Mouse (Mus musculus) 3T3-L1 (cell line): Measurements from ENCODE around the gene Milr1.
"Not testable (repeated sequence)": the region's sequence is repeated elsewhere in the genome, so short reads cannot be mapped to it uniquely, and the experiment has no call there.

ENCODE experiments used
- DNase-seq: peaks from one replicate; pipeline ENCODE4 v3.0.0-alpha.2; 2015; ENCODE audit warnings: low read depth, low spot score

Milr1 gene

GRCm38 (mm10) chr11:106730714-106731113, 20.3 kb upstream of the Milr1 start:
- DNase-seq: no peak

- DNase-seq: no peak
Measured at GRCm38 (mm10) chr11:106736614-106737013, 14.4 kb upstream of the Milr1 start.

- no peak for DNase-seq
Measured at GRCm38 (mm10) chr11:106737178-106737621, 13.8 kb upstream of the Milr1 start.

GRCm38 (mm10) chr11:106739116-106739515, 11.9 kb upstream of the Milr1 start:
- no peak for DNase-seq

GRCm38 (mm10) chr11:106740724-106741123, 10.3 kb upstream of the Milr1 start:
- DNase-seq: not testable (repeated sequence)

GRCm38 (mm10) chr11:106741232-106741631, 9.8 kb upstream of the Milr1 start:
- DNase-seq: no peak

- no peak for DNase-seq
Measured at GRCm38 (mm10) chr11:106741826-106742225, 9.2 kb upstream of the Milr1 start.

GRCm38 (mm10) chr11:106742388-106742841, 8.6 kb upstream of the Milr1 start:
- peak; percentile 74 for DNase-seq

GRCm38 (mm10) chr11:106744949-106745348, 6.1 kb upstream of the Milr1 start:
- peak; percentile 37 for DNase-seq

GRCm38 (mm10) chr11:106749557-106750120, 1.4 kb upstream of the Milr1 start:
- not testable (repeated sequence) for DNase-seq

GRCm38 (mm10) chr11:106750121-106750751, 790 bp upstream of the Milr1 start, which contains the start of gene Pecam1:
TSS of gene Pecam1 (minus strand) at chr11:106750628.
- DNase-seq: no peak

- DNase-seq: no peak
Measured at GRCm38 (mm10) chr11:106752103-106752502, 1.1 kb downstream of the Milr1 start.

GRCm38 (mm10) chr11:106753314-106753713, 2.3 kb downstream of the Milr1 start:
- DNase-seq: no peak

- no peak for DNase-seq
Measured at GRCm38 (mm10) chr11:106755583-106755982, 4.6 kb downstream of the Milr1 start.

GRCm38 (mm10) chr11:106759028-106759427, 8.0 kb downstream of the Milr1 start:
- no peak for DNase-seq

GRCm38 (mm10) chr11:106760511-106760910, 9.5 kb downstream of the Milr1 start:
- no peak for DNase-seq

GRCm38 (mm10) chr11:106762139-106762799, 11.2 kb downstream of the Milr1 start:
- DNase-seq: no peak

GRCm38 (mm10) chr11:106762800-106763185, 11.8 kb downstream of the Milr1 start:
- DNase-seq: no peak

GRCm38 (mm10) chr11:106766611-106767162, 15.7 kb downstream of the Milr1 start:
- DNase-seq: no peak

- no peak for DNase-seq
Measured at GRCm38 (mm10) chr11:106767516-106767915, 16.5 kb downstream of the Milr1 start.

- DNase-seq: peak; percentile 45
Measured at GRCm38 (mm10) chr11:106770195-106770974, 19.4 kb downstream of the Milr1 start.

GRCm38 (mm10) chr11:106773061-106773460, 22.0 kb downstream of the Milr1 start:
- no peak for DNase-seq
